Mouse (Mus musculus): ENCODE results near the gene St6galnac1.

- TF ChIP-seq CTCF (IDR thresholded peaks at IDR 0.05; ENCODE audit: low read depth, low read length) = no peak
- TF ChIP-seq POLR2AphosphoS5 (IDR thresholded peaks at IDR 0.05; ENCODE audit: insufficient replicate concordance, low read depth, low read length) = no peak
- no peak for TF ChIP-seq TAL1 (conservative IDR thresholded peaks at IDR 0.05; ENCODE audit: low read depth, low read length)
- TF ChIP-seq GATA1 (IDR thresholded peaks at IDR 0.05; ENCODE audit: borderline replicate concordance, low read length) = no peak
- TF ChIP-seq GATA2 (IDR thresholded peaks at IDR 0.05; ENCODE audit: borderline replicate concordance, low read depth, low read length) = no peak
Measured at GRCm38 (mm10) chr11:116723064-116723463, 52.2 kb downstream of the St6galnac1 start.
